Mouse (Mus musculus) CH12.LX (cell line): ENCODE results near the gene Acyp2.

Experiments
- BHLHE40 ChIP-seq: IDR thresholded peaks from 2 replicates; pipeline ENCODE4 v1.6.1; 2011; ENCODE audit warnings: mild to moderate bottlenecking, low read depth, low read length, improper control_type of control experiment
- CHD2 ChIP-seq: IDR thresholded peaks from 2 replicates; pipeline ENCODE4 v1.6.1; 2011; ENCODE audit warnings: low read length, improper control_type of control experiment
- CTCF ChIP-seq, 2 experiments: IDR thresholded peaks in 1 of 2; conservative IDR thresholded peaks in 1 of 2; 2 replicates each; pipeline ENCODE4 v1.5.1; 2011 to 2012; ENCODE audit warnings: low read depth in 2 of 2, low read length in 2 of 2, improper control_type of control experiment in 1 of 2, inconsistent platforms in 1 of 2, mild to moderate bottlenecking in 1 of 2, moderate library complexity in 1 of 2
- ELF1 ChIP-seq: IDR thresholded peaks from 2 replicates; pipeline ENCODE4 v1.6.1; 2014; ENCODE audit warnings: low read depth, mild to moderate bottlenecking, inconsistent platforms, low read length, improper control_type of control experiment
- EP300 ChIP-seq: IDR thresholded peaks from 2 replicates; pipeline ENCODE4 v1.6.1; 2011; ENCODE audit warnings: low read length, improper control_type of control experiment
- GABPA ChIP-seq: IDR thresholded peaks from 2 replicates; pipeline ENCODE4 v1.6.1; 2012; ENCODE audit warnings: low read depth, low read length, improper control_type of control experiment, inconsistent platforms; ENCODE audit not compliant: insufficient replicate concordance
- HCFC1 ChIP-seq: IDR thresholded peaks from 2 replicates; pipeline ENCODE4 v1.6.1; 2012; ENCODE audit warnings: low read depth, mild to moderate bottlenecking, inconsistent platforms, low read length, improper control_type of control experiment
- MAFK ChIP-seq: IDR thresholded peaks from 2 replicates; pipeline ENCODE4 v1.6.1; 2011; ENCODE audit warnings: low read length, improper control_type of control experiment; ENCODE audit not compliant: insufficient replicate concordance
- MAX ChIP-seq: IDR thresholded peaks from 2 replicates; pipeline ENCODE4 v1.6.1; 2011; ENCODE audit warnings: low read length, improper control_type of control experiment
- MXI1 ChIP-seq: IDR thresholded peaks from 2 replicates; pipeline ENCODE4 v1.6.1; 2011; ENCODE audit warnings: mild to moderate bottlenecking, low read depth, low read length, improper control_type of control experiment
- RAD21 ChIP-seq: IDR thresholded peaks from 2 replicates; pipeline ENCODE4 v1.6.1; 2011; ENCODE audit warnings: low read depth, mild to moderate bottlenecking, low read length, improper control_type of control experiment, moderate library complexity

- TF ChIP-seq EP300: no peak
- TF ChIP-seq CTCF (conservative IDR thresholded peaks at IDR 0.05 in 1 of 2, IDR thresholded peaks at IDR 0.05 in 1 of 2; ENCODE audit: low read depth in 2 of 2, low read length in 2 of 2): no peak
- no peak for TF ChIP-seq RAD21
- no peak for TF ChIP-seq HCFC1
- no peak for TF ChIP-seq MAFK
- TF ChIP-seq ELF1: no peak
- no peak for TF ChIP-seq MAX
- no peak for TF ChIP-seq MXI1
- TF ChIP-seq GABPA: no peak
- TF ChIP-seq BHLHE40: no peak
- no peak for TF ChIP-seq CHD2
Measured at GRCm38 (mm10) chr11:30580008-30580407, 69.4 kb downstream of the Acyp2 start.
